Mouse (Mus musculus) layer of hippocampus, postnatal 25 days (tissue): ENCODE results near the gene Hyls1. TPM values are rescaled to one million over a fixed set of nuclear protein-coding genes. Genes with fewer than 3 reads are reported as not detected.

Source experiments
- DNase-seq, 2 experiments: peaks; one replicate each; pipeline ENCODE4 v3.0.0; 2022; ENCODE audit warnings: mixed read lengths in 2 of 2, low spot score in 1 of 2; ENCODE audit errors: extremely low spot score in 1 of 2
- total RNA-seq, 2 experiments: library from RNA; stranded (reverse); gene quantifications; 2 replicates each; pipeline ENCODE4 v1.2.3; 2021

Hyls1 gene
- total RNA-seq, 2 experiments from 2014 or later = 12.9 to 13.1 TPM

DNA sequence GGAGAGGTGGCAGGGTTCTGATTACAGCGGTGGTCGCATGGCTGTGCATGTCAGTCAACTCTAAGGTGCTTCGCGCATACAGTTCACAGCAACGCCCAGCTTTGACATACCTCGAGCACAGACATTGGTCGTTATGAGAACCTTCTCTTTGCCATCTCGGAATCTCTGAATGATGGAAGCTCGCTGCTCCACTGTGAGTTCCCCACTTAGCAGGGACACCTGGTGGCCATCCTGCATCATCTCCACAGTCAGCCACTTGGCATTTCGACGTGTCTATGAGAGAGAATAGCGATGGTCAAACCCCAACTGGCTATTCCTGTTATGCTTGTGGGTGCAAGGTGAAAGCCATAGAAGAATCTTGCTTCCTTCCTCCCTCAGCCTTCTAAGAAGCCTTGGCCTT is 24.5 kb downstream of the Hyls1 start:
- no peak for DNase-seq

DNA sequence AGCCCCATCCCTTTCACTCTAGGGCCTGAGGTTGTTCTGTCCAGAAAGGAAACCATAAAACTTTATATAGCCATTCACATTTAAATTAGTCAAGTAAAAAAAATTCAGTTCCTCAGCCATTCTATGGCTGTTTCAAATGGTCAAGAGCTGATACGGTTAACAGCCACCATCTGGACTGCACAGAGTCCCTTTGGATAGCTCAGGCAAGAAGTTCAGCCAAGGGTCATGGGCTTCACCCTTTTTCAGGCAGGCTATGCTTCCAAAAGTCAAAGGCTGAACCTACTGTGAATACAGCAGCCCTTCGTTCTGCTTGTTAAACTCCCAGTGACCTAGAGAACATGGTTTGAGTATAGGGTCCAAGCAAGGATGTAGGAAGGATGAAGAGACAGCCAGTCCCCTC is 25.5 kb downstream of the Hyls1 start:
- DNase-seq = no peak

DNA sequence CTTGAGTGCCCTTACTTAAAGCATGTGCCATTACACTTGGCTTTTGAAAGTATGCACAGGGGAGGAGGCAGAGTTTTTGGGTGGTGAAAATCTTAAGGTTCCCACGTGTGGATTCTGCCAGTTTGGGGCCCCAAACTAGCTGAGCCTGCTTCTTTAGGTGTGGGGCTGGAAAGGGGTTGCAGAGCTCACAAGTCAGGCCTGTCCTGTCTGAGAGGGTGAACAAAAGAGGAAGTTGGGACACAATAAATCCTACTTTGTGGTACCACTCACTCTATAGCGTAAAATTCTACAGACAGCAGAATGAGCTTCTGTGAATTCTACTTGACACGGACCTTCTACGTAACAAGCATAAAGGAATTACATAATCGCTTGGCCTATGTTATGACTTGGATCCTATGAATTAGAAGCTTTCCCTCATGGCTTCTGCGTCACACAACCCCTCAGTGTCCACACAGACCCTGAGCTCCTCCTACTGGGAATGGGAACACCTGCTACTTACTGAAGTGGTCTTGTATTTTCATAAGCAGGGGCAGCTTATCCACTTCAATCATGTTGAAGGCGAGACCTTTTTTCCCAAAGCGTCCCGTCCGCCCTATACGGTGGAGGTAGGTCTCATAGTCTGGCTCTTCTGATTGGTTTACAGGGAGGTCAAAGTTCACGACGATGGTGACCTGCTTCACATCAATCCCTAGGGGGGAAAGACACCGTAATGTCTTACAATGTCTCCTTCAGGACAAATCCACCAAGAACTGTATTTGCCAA is 26.9 kb downstream of the Hyls1 start:
- DNase-seq = no peak

DNA sequence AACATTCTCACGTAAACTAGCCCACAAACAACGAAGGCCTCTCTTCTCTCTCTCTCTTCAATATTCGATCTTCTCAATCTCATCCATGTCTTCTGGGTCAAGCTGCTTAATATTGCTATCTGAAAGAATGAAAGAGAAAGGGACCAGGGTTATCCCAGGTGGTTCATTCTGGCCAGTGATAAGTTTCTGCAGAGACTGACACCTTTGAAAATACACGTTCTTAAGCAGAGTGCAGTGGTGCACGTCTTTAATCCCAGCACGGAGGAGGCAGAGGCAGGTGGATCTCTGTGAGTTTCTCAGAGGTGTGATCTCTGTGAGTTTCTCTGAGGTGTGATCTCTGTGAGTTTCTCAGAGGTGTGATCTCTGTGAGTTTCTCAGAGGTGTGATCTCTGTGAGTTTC is 28.3 kb downstream of the Hyls1 start:
- no peak for DNase-seq

DNA sequence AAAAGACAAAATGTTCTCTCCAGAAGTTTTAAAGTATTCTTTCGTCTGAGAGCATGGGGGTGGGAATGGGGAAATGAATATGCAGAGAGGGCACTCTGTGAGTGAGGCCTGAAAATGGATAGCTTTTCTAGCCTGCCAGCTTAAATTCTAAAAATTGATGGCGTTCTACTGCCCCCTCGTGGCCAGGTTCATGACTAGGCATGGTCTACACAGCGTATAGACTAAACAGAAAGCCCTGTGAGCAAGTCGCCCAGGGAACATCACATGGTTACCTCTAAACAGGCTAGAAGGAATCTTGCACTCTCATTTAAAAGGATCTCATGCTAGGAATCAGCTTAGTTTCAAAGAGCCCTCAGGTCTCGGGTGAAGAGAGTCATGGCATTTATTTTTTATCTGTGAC is 28.7 kb downstream of the Hyls1 start:
- DNase-seq = peak; percentile 73 to 95

DNA sequence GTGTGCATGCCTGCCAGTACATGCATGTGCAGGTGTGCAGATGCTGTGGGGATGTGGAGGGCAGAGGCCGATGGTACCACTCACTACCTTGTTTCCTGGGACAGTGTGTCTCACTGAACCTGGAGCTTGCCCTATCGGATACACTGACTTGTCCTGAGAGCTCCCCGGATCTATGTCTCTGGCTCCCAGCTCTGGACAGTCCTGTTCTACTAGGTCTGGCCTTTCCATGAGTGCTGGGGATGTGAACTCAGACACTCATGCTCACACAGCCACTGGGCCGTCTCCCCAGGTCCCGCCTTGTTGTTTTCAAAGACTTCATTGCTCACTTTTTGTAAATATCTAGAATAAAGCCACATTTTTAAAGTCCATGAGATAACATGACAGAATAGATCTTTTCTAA is 29.2 kb downstream of the Hyls1 start:
- no peak for DNase-seq

DNA sequence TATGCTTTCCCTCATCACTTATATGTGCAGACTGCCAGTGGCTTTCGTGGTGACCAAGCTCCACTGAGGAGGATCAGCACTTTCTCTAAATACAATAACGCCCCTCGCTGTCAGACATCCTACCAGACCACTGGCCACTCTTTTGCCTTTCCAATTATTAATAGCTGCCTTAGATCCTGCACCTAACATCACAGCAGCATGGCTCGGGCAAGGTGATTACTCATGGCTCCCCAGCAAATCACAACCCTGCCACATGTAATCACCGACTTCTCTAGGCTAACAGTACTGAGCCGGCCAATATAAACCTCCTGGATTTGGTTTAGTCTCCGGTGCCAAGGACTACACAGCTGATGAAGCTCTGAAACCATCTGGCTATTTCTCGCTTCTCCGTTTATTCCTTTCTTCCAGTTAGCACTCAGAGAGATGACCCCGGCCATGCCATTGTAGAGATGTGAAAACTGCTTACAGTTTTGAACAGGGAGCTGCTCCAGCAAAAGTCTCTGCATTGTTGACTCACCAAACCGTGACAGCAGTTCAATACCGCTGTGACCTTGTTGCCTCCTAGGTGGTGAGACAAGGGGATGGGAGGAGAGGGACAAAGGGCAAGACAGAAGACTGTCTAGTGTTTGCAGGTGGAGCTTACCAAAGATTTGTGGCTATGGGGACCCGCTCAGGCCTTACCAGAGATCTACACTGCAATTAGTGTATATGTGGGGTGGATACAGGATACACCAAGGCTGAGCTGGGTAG is 31.0 kb downstream of the Hyls1 start:
- DNase-seq = no peak

DNA sequence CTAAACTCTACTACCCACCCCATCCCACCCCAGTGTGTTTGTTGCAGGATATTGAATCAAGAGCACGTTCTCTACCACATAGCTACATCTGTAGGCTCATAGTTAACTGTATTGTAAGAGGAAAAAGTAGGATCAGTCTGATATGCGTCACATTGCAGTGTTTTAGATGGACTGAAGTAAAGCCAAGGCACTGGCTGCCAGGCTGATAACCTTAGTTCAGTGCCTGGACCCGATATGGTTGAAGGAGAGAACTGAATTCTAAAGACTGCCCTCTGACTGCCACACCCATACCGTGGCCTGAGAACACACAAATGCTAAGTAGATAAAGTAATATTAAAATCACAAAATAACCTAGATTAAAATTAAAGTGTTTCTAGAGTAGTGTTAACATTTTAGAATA is 34.3 kb downstream of the Hyls1 start:
- no peak for DNase-seq

DNA sequence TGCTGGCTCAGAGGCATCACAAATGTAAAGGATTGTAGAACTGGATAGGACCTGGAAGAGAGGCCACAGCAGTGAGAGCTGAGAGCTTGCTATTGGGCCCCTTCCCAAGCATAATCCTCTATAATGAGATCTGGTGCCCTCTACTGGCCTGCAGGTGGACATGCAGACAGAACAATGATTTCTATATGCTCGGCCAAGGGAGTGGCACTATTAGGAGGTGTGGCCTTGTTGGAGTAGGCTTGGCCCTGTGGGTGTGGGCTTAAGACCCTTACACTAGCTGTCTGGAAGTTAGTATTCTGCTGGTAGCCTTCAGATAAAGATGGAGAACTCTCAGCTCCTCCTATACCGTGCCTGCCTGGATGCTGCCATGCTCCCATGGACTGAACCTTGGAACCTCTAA is 35.1 kb downstream of the Hyls1 start:
- DNase-seq = peak in 1 of 2 experiments; percentile 62

DNA sequence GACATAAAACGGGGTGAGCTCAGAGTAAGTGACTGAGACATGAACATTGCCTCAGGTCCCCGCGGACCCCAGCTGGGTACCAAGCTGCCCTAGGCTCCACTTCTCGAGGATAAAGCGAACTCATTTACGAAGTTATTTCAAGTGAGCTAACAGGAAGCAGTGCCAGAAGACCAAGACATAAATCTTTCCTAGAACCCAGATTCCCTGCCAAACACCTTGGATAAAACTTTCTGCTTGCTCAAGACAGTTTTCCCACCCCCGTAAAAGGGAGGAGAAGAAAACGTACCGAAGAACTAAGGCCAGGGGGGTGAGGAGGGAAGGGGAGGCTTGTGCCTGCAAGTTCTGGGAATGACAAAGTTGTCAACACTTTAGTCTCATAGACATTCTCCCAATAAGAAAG is 36.9 kb downstream of the Hyls1 start:
- DNase-seq = no peak

DNA sequence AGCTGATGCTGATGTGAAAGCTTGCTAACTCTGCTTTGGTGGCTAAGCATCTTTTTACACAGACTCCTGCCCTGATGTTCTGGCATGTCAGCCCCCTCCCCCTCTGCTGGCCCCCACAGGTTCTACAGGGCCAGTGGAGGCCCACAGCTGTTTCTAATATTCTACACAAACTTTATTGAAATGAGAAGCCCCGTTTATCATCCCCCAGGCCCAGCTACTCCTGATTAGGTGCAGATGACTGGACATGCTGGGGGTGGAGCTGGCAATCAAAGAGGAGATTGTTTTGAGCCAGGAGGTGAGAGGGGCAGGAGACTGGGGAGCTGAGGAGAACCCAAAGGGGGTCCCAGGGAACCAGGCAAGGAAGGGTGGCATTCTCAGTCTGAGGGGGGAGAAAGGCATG is 40.4 kb downstream of the Hyls1 start:
- DNase-seq = no peak

DNA sequence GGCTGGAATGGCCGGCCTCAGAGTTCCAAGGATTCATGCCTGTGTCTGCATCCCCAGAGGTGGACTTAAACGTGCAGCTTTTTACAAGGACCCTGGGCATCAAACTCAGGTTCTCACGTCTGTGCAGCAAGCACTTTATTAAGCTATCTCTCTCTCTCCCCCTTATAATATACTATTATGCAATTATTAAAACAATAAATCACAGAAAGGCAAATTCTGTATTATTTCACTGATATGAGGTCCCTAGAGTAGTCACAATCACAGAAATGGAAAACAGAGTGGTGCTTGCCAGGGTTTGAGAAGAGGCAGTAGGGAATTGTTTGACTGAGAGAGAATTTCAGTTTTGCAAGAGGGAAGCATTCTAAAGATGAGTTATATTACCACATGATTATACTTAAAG is 41.1 kb downstream of the Hyls1 start:
- no peak for DNase-seq

DNA sequence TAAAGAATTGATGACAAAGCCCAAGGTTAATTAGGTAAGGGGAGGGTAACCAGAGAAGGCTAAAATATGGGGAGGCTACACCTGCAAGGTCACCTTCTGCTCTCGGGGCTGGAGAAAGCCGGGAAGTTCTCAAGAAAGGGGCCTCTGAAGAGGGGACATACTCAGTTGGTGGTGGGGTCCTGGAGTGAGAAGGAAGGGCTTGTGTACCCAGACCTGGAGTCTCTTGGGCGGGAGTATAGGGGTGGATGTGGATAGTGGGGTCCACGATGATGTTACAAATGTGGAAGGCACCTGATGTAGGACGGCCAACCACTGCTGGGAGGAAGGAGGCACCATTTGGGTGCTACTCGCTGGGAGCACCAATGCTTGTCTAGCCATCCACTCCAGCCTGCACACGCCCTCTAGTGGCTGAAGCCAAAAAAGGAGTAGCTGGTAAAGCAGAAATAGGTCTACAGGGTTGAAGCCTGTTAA is 46.2 kb downstream of the Hyls1 start:
- peak; percentile 47 to 72 for DNase-seq

DNA sequence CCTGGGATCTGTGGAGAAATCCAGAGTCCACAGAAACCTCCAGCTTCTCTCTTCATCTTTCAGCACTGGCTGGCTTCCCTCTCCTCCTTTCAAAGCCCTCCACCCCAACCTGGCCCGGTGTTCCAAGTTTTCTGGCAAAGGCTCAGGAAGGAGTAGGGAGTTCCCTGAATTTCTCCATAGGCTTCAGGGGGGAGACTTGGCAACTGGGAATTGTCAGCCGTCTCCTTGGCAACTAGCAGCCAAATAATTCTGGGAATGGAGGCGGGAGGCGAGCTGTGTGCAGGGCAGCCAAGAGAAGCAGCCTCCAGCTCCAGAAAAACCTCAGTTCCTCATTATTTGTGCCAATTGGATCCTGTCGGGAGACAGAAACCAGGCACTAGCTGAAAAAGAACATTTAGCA is 46.7 kb downstream of the Hyls1 start:
- no peak for DNase-seq

DNA sequence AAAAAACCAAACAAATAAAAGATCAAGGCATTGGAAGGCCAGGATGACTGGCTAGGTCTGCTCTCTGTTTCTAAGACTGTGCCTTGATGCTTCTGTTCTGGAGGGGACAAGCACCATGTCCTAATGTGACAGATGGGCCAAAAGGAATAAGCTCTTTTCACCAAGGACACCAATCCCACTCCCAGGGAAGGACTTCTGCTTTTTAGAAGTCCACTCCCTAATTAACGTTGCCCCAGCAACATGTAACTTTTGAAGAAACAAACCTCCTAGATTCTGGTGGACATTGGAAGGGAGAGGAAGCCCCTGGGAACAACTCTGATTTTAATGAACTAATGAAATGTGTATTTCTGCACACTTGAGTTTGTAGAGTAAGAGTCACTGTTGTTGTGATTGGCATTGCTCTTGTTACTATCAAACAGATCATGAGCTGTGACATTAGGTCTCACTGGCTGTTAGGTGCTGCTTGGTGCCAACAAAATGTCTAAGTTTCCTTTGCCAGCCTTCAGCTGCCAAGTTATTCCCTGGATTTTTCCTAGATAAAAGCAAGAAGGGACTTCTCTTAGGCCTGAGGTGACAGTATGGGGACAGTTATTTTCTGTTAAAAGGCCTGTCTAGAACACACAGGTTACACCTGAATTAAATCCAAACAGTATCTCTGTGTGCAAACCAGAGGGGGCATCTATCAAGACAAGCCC is 47.2 kb downstream of the Hyls1 start:
- no peak for DNase-seq

DNA sequence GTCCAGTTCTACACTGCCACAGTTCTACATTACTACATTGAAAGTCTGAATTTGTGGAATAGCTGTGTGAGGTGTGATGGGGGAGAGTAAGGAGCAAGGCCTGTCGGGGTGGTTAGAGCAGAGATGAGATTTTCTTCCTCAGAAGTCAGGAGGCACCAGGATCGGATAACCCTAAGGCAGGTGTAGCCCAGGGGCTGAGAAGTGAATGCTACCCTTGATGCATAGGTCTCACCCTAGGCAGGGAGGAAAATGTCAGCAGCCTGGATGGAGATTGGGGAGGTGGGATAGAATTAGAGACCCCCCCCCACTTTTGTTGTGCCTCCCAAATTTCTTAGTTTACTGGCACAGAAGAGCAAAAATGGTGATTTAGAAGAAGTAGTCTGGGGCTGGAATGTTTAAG is 48.0 kb downstream of the Hyls1 start:
- DNase-seq = no peak

DNA sequence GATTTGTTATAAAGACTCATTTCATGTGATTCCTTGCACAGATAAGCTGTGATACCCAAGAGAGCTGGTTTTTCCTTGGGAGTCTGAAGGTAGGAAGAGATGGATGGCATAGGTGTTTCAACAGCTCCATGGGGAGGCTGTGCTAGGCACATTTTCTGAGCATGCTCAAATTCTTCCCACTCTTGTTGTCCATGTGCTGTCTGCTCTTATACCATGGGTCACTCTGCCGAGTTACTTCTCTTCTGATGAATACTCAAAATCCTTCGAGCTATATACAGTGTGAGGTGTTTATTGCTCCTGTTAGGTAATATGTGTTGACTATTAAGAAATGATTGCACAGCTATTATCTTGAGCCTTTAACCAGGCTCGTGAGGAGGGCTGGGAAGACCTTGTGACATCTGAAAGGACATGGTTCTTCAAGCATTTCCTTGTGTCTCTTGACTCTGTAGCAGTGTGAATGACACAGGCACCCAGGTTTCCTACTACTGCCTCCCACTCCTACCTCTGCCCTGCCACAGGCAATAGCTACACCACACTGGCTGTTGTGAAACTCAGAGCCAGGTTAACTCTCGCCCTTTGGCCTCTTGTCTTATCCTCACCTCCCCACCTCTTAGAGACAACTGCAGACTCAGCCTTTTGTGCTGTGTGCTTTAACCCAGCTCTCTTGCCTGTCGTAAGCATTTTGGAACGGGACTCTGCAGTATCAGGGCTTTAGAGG is 49.4 kb downstream of the Hyls1 start:
- DNase-seq = no peak

DNA sequence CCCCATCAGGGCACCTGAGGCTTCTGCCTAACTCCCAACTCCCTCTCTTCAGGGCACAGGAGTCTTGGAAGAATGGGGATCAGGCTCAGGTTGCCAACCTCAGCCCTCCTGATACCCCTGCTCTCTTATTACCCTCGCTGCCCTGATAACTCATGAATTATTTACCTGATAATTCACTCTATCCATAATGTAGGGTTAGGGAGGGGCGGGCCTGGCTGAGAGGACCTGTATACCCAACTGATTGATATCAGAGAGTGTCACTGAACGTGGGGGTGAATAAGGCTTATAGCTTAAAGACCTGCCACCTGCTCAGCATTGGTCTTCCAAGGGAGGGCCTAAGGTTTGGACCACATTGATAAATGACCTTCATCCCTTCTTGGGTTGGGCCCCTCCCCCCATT is 52.0 kb downstream of the Hyls1 start, which contains the start of gene Gm1113:
Gene Gm1113, minus strand, starts transcription at position 101 of the 400 bp plus-strand sequence.
- DNase-seq = no peak

DNA sequence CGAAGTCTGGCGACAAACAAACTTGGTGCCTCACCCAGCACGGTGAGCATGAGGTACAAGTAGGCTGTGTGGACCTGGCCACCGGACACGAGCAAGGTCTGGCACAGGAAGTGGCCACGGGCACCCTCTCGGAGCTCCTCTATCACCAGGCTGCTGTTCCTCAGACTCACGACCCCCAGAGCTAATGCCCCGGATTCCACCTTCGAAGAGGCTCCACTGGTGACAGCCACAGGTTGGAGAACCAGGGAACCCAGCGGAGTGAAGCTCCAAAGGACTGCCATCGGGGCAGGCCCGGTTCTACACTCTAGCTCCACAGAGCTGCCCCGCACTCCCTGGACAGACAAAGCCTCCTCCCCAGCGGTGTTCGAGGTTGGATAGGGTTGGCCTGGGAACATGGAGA is 53.5 kb downstream of the Hyls1 start:
- DNase-seq = no peak

DNA sequence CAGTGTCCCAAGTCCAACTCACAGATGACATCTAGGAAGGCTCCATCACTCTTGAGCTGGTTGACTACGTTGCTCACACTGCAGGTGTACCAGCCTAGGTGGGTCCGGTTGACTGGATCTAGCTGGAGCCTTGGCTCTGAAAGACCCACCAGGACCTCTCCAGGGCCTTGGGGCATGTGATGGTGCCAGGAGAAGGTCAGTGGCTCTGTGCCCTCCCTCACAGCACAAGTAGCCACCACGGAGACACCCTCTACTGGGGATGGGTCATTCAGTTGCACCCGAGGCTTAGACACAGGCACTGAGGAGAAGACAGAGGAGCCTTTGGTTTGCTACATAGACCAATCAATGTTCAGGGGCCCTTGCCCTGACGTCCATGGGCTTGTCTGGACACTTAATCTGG is 54.0 kb downstream of the Hyls1 start:
- DNase-seq = no peak

DNA sequence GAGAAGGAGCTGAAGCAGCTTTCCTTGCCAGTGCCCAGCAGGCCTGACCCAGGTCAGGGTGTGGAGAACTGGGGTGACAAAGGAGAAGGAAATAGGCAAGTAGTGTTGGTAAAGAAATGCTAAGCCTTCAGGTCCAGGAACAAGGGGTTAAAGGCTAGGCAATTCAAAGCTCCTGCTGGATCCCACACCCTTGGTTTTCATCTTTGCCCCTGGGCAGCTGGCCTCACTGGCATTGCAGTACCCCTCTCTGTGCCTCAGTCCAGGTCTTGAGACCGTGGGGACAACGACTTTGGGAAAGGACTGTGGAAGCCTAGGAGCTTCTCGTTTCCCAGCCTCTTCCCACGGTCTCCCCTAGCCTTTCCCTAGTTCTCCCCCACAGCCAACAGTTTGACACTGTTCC is 56.3 kb downstream of the Hyls1 start:
- no peak for DNase-seq
